Mouse (Mus musculus): ENCODE measurements around the gene Patj.

Gene Patj

DNA sequence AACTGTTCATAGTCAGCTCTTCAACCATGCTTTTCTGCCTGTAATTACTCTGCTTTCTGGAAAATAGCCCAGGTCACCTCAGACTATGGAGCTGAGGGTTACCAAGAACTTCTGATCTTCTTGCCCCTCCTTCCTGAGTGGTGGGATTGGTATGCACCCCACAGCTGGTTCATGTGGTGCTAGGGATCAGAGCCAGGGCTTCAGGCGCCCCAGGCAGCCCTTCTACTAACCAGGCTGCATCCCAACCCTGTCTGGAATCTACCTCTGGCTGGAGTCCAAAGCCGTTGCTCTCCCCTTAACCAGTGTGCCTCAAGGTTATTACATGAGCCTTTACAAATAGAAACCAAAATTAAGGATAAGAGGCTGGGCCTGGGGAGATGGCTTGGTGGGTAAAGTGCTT lies 115.7 kb downstream of the Patj start:
- DNase-seq (ENCODE audit: low spot score): peak; percentile 57

DNA sequence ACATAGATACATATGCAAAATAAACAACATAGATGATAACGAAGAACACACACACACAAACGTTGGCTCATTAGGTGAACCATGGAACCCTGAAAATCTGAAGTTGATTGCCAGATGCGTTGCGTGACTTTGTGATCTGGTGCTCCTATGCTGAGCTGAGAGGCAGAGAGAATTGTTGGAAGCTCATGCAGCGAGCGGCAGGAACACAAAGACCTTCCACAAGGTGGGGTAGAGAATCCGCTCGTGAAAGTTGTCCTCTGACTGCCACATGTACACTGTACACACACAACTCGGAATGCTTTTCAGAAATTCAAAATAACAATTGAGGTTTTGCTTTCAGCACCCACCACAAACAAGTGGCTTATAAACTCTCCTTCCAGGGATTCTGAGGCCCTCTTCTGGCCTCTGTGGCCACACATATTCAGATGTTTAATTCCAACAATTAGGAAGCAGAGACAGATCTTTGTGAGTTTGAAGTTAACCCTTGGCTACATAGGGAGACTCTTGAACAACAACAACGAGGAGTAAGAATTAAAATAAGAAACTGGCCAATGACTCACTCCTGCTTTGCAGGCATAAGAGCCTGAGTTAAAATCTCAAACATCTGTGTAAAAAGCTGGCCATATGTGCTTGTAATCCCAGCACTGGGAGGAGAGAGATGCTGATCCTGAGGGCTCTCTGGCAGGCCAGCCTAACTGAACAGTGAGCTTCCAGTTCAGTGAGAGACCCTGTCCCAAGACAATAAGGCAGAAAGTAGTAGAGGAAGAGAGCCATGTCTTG lies 116.6 kb downstream of the Patj start:
- no peak for DNase-seq (ENCODE audit: low spot score)

DNA sequence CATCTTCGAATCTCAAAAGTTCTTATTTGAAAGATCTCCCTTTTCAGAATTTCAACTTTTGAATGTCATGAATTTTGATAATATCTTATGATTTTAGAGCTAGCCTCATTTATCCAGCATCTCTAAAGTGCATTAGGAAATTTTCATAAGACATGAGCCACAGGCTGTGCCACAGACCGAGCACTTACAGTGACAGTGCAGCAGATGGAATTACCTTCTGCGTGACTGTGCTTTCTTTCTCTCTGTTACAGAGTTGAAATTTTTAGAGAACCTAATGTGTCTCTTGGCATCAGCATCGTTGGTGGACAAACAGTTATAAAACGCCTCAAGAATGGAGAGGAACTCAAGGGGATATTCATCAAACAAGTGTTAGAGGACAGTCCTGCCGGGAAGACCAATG lies 124.9 kb downstream of the Patj start:
- DNase-seq (ENCODE audit: low spot score): no peak

DNA sequence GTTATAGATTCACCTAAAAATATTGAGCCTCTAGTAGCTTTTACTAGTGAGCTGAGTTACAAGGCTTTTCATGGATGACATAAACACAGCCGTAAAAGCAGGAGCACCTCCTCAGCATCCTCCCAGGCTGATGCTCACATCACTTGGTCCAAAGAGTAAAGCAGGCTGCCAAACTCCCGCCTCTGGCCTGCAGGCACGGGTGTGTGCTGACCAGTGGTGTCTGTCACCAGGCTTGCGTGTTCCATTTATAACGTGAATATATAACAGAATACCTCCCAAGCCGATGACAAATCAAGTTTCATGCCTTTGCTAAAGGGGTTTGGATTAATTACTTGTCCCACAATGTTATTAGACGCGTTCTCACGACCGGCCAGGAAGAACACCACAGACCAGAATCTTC lies 128.9 kb downstream of the Patj start:
- DNase-seq (ENCODE audit: low spot score): no peak

DNA sequence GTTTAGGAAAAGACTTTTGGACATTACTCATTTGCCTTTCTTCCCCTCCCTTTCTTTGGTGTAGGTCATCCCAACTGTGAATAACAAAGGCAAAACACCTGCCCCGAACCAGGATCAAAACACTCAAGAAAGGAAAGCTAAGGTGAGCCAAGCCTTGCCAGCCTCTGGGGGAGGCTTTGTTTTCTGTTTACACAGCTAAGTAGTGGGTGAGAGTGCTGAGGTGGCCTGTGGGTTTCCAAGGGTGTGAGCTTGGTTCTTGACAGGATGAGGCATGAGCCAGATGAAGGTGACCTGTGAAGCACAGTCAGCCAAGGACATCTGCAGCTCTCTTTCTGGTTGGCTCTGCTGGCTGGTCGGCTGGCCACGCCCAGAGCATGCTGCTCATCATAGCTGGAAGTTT lies 139.9 kb downstream of the Patj start:
- no peak for DNase-seq (ENCODE audit: low spot score)

DNA sequence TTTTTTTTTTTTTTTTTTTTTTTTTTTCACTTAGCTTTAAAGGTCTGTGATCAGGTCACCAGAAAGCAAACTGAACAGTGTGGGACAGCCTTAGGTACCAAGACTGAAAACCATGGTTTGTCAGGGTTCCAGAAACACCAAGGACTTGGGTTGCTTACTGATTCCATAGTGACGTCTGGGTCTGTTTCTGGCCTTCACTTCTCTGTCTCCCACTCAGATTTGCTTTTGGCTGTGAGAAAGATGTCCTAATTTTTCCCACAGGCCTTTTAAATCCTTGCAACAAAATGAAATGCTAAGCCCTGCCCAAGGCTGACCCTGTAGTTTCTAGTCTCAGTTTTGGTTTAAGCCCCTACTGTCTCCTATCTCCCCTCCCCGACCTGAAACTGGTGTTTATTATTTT lies 146.0 kb downstream of the Patj start:
- no peak for DNase-seq (ENCODE audit: low spot score)

DNA sequence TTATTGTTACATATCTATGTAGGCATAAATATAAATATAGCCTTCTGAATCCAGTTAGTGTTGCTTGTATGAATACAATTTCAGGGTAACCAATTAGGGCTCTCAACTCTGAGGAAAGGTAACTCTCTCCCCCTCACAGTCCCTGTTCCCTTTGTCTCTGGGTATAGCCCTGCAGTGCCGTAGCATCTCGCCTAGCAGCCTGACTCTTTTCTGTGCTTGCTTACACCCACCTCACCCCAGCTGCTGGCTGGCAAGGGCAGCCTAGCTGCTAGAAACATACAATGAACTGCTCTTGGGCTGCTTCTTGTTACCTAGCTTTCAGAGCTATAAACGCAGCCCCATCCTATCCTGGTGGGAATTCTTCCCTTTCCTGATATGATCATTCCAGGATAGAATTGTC lies 147.4 kb downstream of the Patj start:
- DNase-seq (ENCODE audit: low spot score): no peak

DNA sequence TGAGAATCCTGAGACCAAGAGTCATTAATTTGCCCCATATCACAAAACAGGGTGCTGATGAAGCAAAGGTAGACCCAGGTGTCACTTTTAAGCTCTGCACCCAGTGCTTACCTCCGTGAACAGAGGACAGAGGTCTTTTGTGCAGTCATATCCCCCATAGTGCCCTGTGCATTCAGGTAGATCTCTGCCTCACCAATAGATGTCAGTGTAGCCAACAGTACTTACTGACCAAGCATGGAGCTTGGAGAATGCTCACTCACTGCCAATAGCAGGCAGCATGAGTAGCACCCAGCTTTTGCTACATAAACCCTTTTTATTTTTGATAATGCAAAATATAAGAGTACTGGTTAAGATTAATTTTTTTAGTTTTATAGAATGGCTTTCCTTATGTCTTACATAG lies 149.8 kb downstream of the Patj start:
- DNase-seq (ENCODE audit: low spot score): no peak

DNA sequence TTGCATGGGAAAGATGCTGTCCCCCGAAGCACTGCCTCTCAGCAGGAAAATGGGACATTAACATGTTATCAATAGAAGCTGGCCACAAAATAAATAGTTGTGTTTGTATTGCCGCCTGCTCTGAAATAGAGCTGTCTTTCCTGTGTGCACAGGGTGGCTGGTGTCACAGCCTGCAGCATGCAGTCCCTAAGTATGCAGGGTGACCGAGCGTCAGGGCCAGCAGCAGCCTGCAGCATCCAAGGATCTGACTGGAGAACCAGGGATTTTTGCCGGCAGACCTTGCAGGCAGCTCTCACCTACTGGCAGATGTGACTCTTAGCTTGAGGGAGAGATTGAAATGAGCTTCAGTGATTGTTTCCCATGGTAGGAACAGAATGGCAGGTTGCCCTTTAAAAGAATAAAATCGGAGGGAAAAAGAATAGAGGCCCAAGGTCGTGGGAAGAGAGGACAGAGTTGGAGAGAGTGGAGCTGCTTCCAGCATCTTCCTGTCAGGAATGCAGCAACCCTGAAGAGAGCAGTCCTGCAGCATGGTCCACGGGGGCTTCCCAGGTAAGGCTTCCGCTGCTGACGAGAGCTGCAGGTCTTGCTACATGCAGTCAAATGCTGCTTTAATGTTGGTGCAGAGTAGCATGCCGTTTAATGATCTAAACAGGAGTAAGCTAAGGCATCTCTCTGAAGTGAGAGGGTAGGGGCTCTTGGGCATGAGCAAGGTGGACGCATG lies 151.0 kb downstream of the Patj start:
- DNase-seq (ENCODE audit: low spot score): no peak

DNA sequence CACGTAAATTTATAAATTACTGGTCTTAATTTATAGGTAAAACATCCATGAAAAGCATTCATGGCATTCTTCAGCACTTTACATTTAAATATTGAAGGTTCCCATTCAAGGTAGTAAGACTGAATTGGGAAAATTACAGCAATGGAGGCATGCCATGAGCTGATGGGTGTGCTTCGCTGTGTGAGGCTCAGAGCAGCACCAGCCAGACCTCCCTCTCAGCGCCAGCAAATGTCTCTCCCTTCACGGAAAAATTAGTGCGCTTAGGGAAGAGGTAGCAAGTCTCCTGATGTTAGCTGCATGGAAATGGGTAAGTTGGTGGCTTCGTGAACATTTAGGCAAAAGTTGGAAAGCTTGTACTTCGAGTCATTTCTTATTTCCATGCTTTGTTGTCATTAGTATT lies 153.9 kb downstream of the Patj start:
- DNase-seq (ENCODE audit: low spot score): no peak

DNA sequence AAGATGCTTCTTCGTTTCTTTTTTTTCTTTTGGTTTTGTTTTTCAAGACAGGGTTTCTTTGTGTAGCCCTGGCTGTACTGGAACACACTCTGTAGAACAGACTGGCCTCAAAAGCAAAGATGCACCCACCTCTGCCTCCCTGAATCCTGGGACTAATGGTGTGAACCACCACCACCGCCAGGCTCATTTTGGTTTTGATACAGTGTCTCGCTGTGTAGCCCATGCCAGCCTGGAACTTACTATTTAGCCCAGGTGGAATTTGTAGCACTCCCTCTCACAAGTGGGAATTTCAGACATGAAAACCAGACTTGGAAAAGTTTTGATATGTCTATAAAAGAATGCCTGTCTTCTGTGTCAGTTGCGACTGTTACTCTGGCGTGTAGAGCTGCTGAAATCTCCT lies 154.5 kb downstream of the Patj start:
- DNase-seq (ENCODE audit: low spot score): no peak

DNA sequence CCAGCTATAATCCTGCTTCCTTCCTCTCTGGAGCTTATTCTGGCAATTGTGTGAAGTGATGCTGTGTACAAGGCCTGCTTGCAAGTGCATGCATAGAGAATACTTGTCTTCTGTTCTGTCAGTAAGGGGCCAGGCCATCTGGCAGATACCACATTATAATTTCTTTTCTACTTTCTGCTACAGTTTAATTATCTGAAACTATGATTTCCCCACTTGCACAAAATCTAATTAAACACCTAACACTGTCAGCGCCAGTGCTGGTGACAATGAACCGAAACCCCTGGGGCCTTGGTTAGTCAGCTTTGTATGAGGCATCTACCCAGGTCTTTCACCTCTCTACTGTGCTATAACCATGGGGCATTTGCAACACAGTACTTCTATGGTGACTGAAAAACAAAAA lies 160.1 kb downstream of the Patj start:
- DNase-seq (ENCODE audit: low spot score): no peak

DNA sequence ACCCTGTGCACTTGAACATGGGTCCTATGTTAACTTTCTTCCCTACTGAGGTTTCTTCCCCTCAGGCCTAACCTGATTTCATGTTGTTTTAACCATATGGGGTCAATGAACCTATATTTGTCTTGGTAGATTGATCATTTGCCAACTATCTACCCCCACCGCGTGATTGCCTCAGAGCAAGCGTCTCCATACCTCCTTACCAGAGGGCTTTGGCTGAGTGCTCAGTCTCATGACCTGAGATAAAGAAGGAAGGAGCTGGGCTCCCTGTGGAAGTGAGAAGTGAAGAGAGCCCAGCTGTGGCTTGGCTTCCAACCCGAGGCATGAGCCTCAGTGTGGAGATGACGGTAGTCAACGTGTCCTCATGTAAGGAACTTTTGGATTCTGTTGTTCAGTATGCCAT lies 160.9 kb downstream of the Patj start:
- DNase-seq (ENCODE audit: low spot score): no peak

DNA sequence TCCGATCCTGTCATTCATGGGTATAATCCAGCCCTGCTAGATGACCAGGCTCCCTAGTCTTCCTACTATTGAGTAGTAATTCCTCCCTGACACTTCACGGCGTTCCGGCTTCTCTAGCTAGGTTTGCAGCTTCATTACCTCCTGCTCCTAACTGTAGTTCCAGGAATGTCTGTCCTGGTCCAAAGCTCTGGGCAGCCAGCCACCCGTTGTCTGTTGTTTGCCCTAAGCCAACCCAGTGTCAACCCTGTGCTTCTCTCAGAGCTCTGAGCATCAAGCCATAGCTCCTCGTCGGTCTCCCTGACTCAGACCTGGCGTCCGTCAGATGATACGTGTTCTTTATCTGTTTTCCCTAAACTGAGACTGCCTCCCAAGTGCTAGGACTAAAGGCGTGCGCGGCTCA lies 161.6 kb downstream of the Patj start:
- no peak for DNase-seq (ENCODE audit: low spot score)

DNA sequence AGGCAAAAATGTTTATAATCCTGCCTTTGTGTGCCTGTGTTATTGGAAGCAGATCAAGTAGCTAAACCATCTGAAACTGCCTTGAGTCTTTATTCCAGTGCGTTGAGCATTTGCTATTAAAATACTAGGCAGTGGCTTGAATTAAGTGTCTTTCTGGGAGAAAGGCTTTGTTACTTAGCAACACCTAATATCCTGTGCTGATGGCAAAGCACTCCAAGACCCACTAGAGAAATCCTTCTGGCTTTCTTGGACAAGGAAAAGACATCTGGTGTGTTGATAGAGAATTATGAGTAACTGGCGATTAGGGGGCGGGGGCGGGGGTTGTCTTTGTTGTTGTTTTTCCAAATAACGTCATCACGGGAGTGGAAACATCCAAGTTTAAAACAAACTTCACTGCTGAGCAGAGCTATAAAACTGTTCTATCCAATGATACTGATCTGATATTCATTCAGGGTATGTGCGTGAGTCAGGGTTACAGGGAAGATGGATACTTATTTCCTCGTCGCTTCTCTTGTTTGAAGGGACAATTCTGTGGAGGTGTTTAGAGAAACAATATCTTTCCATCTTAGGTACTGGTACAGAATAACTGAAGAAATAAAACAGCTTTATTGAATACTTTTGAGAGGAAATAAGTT lies 164.7 kb downstream of the Patj start:
- no peak for DNase-seq (ENCODE audit: low spot score)

DNA sequence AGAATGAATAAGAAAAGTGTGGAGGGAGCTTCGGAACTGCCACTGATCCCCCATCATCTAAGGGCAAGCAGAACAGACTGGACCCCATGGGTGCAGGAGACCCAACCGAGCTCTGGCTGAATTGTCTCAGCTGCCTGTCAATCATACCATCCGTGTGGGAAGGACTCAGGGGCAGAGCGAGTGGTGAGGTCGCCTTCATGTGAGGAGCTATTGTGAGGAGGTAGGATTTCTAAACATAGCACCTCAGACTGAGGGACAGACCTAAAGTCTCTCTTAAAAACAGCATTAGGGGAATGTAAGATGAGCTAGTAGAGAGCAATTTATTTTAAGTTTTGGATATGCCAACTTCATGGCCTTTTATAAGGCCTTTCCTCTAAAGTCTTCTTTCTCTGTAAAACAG lies 167.5 kb downstream of the Patj start:
- DNase-seq (ENCODE audit: low spot score): no peak

DNA sequence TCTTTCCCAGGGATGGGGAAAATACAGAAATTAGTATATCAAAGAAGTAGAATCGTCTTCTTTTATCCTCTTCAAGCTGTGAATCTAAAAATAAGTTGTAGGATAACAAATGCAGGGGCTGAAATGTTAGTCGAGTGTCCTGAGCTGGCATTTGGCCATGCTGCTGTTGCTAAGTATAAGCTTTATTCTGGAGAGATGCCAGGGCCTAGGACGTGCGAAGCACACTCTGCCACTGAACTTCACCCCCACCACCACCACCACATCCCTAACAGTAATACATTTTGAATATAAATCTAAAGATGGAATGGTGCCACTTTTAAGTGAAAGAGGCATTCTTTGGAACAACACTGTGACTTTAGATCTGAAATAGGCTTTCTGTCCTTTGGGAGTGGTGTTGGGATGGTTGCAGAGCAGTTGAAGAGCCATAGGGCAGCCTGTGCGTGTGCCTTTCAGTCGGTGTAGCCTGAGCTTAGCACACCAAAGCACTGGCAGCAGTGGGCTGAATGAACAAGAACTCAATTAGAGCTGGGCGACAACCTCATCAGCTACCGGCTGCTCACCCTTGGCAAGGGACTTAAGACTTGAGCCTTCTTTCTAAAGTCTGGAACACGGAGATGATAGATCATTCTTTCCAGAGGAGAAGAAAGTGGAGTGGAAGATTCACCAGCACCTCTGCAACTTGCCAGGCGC lies 168.1 kb downstream of the Patj start:
- no peak for DNase-seq (ENCODE audit: low spot score)

DNA sequence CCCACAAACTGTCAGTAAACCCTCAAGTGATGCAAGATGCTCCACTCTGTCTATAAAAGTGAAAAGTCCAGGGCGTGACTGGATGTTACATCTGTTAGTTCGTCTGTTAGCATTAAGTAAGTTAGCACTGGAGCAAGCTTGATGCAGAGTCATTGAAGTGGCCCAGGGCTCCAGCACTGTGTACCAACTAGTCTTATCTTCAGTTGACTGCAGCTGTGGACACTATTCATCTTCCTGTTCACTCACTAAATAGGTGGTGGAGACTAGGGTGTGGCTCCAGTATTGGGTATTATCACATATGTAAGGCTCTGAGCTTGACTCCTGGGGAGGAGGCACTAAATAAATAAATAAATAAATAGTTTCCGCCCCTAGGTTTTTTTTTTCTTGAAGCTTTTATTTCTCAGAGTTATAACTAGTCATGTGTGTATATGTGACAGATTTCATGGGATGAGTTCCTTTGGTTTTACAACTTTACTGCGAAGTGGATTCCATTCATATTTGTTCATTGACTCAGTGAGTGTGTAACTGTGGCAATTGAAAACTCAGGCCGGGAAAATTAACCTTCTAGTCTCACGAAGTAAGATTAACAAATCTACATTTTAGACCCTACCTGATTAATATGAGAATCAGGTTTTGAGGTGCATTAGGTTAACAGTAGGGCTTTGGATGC lies 168.7 kb downstream of the Patj start:
- no peak for DNase-seq (ENCODE audit: low spot score)

DNA sequence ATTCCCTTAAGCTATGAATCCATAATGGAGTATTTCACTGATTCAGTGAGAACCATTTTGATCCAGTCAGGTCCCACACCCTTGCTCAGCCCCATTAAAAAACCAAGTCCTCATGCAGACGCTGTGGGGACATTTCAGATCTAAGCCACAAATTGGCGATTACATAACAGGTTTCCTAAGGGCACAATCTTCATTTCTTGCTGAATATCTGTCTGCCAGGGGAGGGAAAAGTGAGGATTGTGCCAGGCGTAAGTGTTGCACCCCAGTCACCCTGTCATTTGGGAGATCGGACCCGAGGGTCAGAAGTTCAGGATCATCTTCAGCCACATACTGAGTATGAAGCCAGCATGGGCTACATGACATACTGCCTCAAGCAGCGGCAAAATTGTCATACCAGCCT lies 171.2 kb downstream of the Patj start:
- no peak for DNase-seq (ENCODE audit: low spot score)

DNA sequence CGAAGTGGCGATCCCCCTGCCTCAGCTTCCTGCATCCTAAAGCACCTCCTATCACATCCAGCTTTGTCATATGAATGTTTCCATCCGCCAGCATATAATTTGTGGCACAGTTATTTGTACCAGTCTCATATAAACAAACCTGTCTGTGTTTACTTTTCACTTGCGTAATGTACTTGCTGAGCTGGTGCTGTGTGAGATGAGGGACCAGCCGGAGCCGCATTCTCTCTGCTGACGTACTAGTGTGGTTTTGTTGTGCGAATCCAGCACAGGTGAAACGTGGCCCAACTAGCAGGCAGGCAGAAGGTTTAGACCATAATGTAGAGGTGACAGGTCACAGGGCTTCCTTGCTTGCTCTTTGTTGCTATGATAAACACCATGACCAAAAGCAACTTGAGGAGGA lies 171.9 kb downstream of the Patj start:
- DNase-seq (ENCODE audit: low spot score): no peak

DNA sequence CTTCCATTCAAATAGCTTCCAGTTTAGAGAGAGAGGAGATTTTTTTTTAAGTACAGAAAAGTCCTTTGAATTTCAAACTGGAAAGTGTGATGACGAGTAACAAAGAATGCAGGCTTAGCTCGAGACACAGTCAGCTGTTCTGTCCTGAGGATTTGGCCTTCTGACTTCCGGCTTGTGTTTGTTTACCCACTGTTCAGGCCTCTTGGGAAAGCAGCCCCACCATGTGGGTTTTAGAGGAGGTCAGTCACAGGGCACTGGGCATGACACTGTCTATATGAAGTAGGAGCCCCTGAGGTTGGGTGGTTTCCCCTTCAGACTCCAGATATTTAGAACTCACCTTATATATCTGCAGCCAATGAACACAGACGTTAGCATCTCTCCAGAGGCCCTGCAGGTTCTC lies 174.3 kb downstream of the Patj start:
- DNase-seq (ENCODE audit: low spot score): no peak

DNA sequence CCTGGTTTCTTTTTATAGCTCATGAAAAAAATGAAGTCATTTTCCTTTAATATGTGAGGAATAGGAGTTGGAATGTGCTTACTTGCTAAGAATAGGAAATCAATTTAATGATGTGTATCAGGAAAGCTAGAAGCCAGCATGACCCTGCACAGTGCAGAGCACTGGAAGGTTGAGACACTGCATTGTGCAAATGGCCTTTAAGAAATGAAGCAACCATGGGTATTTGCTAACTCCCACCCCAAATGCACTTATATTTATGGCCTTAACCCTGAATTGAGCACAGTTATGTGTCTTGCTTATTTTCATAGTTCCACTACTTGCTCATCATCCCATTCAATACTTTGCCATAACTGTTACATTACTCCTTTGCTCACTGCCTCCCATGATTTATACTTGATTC lies 181.7 kb downstream of the Patj start:
- DNase-seq (ENCODE audit: low spot score): no peak
